Mouse (Mus musculus) CD4-positive, CD25-positive, alpha-beta regulatory T cell, adult 2 months (primary cell): ENCODE measurements around the gene Acbd3.

Experiments
- DNase-seq: peaks from one replicate; pipeline ENCODE4 v3.0.0-alpha.2; 2012; ENCODE audit warnings: low read depth, low spot score

Gene Acbd3

DNA sequence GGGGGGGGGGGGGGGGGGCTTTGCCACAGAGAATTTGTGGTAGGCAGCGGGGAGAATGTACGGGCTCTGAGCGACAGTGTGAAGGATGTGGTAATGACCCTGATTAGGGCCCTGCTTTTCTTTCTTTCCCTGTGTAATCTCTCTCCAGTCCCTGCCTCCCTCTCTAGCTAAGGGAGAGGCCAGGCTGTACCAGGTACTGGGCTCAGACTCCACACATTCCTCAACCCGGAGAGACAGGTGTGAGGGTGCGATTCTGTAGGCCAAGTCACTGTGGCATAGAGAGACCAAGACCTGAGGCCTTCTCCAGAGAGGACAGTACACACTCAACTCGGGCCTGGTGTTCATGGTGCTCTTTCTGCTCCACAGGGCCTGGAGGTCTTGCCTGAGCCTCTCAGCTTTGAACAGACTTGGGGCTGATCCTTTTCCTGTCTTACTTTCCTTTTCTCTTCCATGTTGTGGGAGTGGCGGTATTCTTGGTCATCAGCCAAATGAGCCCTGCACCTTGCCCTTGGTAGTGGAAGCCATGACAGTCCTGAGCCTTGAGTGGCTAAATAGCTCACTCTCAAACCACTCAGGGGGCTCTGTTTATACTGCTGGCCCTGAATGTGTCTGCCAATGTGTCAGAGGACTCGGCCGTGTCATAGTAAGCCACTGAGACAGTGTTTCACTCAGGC is 57.2 kb downstream of the Acbd3 start:
- no peak for DNase-seq

DNA sequence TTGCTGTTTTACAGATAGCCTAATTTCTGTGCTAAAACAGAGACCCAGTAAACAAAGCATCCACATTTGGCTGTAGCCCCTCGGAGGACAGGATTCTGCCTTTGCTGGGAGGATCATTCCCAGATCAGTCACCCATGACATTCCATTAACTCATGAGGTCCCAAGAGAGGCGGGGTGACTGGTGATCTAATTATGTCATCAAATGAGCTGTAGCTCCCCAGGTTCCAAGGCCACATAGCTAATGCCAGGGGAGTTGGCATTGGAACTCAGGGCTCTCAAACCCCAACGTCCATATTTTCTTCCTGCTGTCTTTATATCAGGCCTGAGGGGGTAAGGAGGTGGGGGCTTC is 57.7 kb downstream of the Acbd3 start:
- DNase-seq: no peak

- DNase-seq: no peak
These were observed 66.1 kb downstream of the Acbd3 start for GRCm38 (mm10) chr1:180791821-180792480.

DNA sequence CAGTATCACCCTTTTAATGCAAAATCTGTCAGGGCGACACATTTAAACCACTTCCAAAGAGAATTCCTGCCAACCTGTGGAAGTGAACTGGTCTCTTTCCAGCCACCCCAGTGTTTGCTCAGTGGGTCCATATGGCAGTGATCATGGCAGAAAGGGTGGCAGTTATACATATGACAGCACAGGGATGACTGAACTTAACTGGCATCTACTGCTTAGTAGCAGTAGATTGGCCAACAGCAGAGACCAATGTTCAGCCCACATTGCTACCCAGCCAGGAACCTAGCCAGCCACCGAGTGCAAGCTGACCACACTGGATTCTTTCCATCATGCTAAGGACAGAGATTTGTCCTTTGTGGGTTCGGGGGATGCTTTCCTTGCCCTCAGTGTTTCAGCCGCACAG is 67.0 kb downstream of the Acbd3 start:
- no peak for DNase-seq

DNA sequence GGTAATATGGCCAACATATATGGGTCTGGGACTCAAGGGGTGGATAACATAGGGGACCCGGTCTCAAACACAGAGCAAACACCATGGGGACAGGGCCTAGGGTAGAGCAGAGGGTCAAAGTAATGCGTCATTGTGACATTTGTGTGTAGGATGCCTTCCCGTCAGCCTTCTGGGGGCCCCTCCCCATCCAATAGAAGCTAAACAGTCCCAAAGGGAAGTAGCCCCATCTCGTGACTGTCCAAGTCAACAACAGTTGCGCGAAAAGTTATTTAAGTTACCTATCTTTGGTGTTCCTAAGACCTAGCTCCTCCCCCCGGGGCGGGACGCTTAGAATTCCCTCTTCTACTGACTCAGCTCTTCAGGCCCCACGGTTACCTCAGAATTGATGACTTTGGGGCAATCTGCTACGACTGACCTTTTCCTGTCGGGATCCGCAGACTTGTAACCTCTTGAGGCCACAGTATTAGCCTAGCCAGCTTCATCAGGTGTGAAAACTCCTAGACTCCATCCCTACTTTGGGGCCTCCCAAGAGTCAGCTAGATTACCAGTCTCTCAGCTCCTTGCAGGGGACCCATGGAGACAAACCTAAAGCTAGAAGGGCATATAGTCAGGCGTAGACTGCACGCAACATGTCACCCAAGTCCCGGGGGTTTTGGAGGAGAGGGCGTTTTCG is 67.7 kb downstream of the Acbd3 start:
- no peak for DNase-seq

GRCm38 (mm10) chr1:180794170-180794569 is 68.3 kb downstream of the Acbd3 start:
- no peak for DNase-seq

DNA sequence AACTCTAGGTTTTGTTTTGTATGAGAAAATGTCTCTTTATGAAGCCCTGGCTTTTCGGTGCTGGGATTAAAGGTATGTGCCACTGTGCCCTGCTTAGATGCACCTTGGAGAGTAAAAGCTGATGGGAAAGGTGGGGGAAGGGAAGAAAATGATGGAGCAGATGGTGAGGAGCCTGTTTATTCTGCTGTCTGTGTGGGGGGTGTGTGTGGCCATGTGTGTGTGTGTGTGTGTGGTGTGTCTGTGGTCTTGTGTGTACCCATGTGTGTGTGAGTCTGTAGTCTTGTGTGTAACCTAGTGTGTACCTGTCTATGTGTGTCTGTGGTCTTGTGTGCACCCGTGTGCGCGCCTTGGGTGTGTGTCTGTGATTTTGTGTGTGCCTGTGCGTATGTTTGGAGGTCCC is 72.8 kb downstream of the Acbd3 start:
- DNase-seq: no peak

- DNase-seq: no peak
These were observed 73.4 kb downstream of the Acbd3 start for GRCm38 (mm10) chr1:180799253-180799652.

DNA sequence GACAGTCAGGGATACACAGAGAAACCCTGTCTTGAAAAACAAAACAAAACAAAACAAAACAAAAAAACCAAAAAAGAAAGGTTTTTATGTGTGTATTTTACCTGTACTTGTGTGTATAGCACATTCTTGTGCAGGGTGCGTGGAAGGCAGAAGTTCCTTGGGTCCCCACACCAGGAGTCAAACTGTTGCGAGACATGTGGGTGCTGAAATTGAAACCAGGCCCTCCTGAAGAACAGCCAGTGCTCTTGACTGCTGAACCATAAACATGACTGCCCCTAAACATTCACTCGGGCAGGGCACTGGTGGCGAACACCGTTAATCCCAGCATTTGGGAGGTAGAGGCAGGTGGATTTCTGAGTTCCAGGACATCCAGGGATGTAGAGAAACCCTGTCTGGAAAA is 74.2 kb downstream of the Acbd3 start:
- no peak for DNase-seq

DNA sequence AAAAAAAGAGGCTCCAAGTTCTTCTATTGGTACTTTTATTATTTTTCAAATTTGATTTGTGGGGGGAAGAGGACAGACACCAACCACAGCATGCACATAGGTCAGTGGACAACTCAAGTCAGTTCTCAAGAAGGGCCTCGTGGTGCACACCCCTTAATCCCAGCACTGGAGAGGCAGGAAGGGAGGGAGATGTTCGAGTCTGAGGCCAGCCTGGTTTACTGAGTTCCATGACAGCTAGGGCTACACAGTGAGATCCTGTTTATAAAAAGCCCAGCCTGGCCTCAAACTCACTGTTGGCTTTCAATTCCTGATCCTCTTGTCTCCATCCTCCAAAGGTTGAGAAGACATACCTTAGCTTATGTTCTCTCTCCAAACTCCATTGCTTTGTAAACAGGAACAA is 75.0 kb downstream of the Acbd3 start:
- DNase-seq: no peak

- no peak for DNase-seq
These were observed 75.7 kb downstream of the Acbd3 start for GRCm38 (mm10) chr1:180801466-180801994.
